Mouse (Mus musculus) right cerebral cortex, adult 2 months (tissue): ENCODE results near the gene Zdhhc22.

Experiments used
- DNase-seq, 2 experiments: peaks; one replicate each; pipeline ENCODE4 v3.0.0; 2021 to 2022; ENCODE audit warnings: low spot score in 2 of 2

Gene Zdhhc22

GRCm38 (mm10) chr12:86995931-86996330, 5.7 kb upstream of the Zdhhc22 start:
- DNase-seq = no peak

- DNase-seq = no peak
Measured at GRCm38 (mm10) chr12:86994776-86995175, 4.5 kb upstream of the Zdhhc22 start.

- DNase-seq = no peak
Measured at GRCm38 (mm10) chr12:86994166-86994565, 3.9 kb upstream of the Zdhhc22 start.

- no peak for DNase-seq
Measured at GRCm38 (mm10) chr12:86990755-86991110, 503 bp upstream of the Zdhhc22 start.

- no peak for DNase-seq
Measured at GRCm38 (mm10) chr12:86989378-86989777, 852 bp downstream of the Zdhhc22 start.

GRCm38 (mm10) chr12:86988227-86988626, 2.0 kb downstream of the Zdhhc22 start:
- no peak for DNase-seq

- DNase-seq = no peak
Measured at GRCm38 (mm10) chr12:86986562-86986961, 3.7 kb downstream of the Zdhhc22 start.

- DNase-seq = no peak
Measured at GRCm38 (mm10) chr12:86984194-86984555, 6.1 kb downstream of the Zdhhc22 start.

- peak; percentile 65 to 66 for DNase-seq
Measured at GRCm38 (mm10) chr12:86983470-86984193, 6.6 kb downstream of the Zdhhc22 start.

GRCm38 (mm10) chr12:86981180-86981579, 9.1 kb downstream of the Zdhhc22 start:
- DNase-seq = no peak

GRCm38 (mm10) chr12:86977833-86978232, 12.4 kb downstream of the Zdhhc22 start:
- peak; percentile 83 to 89 for DNase-seq

- no peak for DNase-seq
Measured at GRCm38 (mm10) chr12:86976511-86977168, 13.6 kb downstream of the Zdhhc22 start.

GRCm38 (mm10) chr12:86975761-86976160, 14.5 kb downstream of the Zdhhc22 start:
- no peak for DNase-seq

- DNase-seq = peak; percentile 72 to 76
Measured at GRCm38 (mm10) chr12:86974387-86975288, 15.6 kb downstream of the Zdhhc22 start.

- DNase-seq = peak; percentile 72 to 78
Measured at GRCm38 (mm10) chr12:86973706-86974105, 16.5 kb downstream of the Zdhhc22 start.

GRCm38 (mm10) chr12:86973216-86973615, 17.0 kb downstream of the Zdhhc22 start:
- DNase-seq = peak; percentile 73

GRCm38 (mm10) chr12:86971089-86971488, 19.1 kb downstream of the Zdhhc22 start:
- no peak for DNase-seq

- no peak for DNase-seq
Measured at GRCm38 (mm10) chr12:86969220-86969601, 21.0 kb downstream of the Zdhhc22 start.

- DNase-seq = peak; percentile 76 to 77
Measured at GRCm38 (mm10) chr12:86968468-86969219, 21.6 kb downstream of the Zdhhc22 start.

GRCm38 (mm10) chr12:86965237-86965799, 24.9 kb downstream of the Zdhhc22 start:
- DNase-seq = no peak
